Mouse (Mus musculus): ENCODE data around the gene Atg101.

Atg101 gene

GRCm38 (mm10) chr15:101286129-101286770, 2.2 kb downstream of the Atg101 start:
- peak; percentile 55 for DNase-seq (ENCODE audit: low spot score)

DNA sequence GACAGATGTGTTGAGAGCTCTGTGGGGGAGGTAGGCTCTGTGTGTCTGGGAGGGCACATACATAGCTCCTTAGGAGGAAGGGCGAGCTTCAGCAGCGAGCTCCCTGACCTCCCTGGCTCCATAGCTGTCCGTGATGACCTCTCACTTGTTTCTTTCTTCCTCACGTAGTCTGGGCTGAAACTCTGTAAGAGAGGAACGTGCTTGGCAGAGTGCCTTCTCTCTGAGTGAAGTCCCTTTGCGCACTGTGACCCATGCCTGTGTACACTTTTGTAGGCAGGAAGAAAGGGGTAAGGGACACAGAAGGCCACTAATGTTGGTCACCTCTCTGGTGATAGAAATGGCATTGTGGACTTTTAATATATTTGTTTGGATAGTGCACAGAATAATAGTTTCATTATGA, 3.3 kb downstream of the Atg101 start:
- no peak for DNase-seq (ENCODE audit: low spot score)

- DNase-seq (ENCODE audit: low spot score) = no peak
Measured at GRCm38 (mm10) chr15:101290354-101290753, 6.3 kb downstream of the Atg101 start.

GRCm38 (mm10) chr15:101292012-101292411, 7.9 kb downstream of the Atg101 start:
- DNase-seq (ENCODE audit: low spot score) = peak; percentile 46

DNA sequence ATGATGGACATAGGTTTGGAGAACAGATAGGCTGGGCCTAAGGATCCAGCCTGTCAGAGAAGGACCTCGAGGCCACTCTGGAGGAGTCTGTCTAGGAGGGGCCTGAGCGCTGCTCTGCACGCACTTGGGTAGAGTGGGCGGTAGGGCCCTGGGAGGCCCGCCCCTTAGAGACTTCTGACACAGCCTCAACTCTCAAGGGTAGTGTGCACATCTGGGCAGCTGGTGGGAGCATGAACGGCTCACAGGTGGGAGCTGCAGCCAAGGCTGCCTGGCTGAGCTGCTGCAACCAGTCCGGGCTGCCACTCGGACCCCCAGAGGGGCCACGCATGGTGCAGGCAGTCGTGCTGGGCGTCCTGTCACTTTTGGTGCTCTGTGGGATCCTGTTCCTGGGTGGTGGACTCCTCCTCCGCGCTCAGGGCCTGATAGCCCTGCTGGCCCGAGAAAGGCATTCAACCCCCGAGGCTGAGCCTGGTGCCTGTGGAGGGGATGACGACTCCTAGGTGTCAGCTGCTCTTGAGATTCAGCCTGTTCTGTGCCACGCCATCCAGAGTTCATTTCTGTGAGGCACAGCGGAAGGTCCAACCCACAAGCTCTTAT, 9.1 kb downstream of the Atg101 start, which contains the start of gene 6030408B16Rik:
Gene 6030408B16Rik, plus strand, starts transcription at position 188 of the 597 bp plus-strand sequence.
- no peak for DNase-seq (ENCODE audit: low spot score)

GRCm38 (mm10) chr15:101294028-101294894, 10.2 kb downstream of the Atg101 start:
- DNase-seq (ENCODE audit: low spot score) = no peak

DNA sequence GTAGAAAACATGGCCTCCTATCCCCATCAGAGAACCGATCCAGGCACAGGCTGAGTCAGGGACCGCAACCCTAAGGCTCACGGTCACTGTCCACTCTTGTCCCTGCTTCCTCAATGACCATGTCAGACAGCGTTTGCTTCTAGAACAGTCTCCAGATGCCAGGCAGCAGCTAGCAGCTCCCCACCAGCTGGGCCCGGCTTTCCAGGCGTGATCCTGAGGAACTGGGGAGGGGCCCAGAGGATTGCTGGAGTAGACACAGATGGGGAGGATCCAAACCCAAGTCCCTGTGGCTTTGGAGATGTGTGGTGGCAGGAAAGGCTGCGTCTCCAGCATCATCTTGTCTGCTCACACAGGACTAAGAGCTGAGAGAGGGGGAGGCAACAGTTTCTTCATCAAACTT, 11.0 kb downstream of the Atg101 start:
- no peak for DNase-seq (ENCODE audit: low spot score)

DNA sequence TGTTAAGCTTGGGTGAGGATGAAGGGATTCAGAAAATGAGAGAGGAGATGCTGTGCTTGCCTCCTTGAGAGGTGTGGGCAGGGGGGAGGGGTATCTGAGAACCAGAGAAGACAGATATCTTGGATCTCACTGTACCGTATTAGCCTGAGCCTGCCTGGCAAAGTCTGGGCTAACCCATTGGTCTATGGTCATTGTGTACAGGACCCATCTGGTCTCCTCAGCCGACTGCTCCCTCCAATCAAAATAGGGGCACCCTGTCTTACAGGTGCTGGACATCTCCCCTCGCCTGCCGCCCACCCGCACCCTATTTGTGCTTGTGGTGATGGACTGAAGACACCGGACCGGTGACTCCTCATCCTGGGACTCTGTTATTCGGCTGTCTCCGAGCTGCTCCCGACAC, 11.5 kb downstream of the Atg101 start:
- no peak for DNase-seq (ENCODE audit: low spot score)

DNA sequence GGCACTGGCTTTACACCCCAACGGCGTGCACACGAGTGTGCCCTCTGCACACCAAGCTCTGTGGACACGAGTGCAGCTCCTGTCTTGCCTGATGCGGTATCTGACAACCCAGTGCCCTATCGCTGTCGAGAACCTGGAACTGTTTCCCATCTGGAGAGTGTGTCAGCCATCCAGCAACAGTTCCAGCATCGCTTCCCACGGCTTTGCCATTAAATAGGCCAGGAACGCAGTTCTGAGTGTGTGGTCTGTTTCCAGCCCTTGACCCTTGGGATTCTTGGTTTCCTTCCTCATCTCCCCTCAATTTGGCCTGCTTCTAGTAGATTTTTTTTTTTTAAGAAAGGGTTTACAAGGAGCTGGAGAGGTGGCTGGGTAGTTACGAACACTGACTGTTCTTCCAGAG, 12.0 kb downstream of the Atg101 start:
- no peak for DNase-seq (ENCODE audit: low spot score)

- DNase-seq (ENCODE audit: low spot score) = no peak
Measured at GRCm38 (mm10) chr15:101297988-101298387, 13.9 kb downstream of the Atg101 start.

DNA sequence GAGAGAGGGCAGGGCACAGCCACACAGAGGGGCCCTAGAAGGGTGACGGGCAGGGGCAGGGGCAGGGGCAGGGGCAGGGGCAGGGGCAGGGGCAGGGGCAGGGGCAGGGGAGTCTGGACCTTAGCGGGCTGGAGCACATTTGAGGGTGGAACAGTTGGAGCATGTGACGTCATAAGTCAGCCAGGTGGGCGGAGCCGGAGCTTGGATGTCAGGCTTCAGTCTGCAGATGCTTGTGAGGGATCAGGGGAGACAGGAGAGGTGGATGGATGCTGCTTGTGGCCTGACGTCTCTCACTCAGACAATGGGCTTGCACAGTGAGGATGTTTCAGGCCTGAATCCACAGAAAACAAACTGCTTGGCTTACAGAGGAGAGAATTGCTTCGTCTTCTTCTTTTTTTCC, 14.5 kb downstream of the Atg101 start:
- DNase-seq (ENCODE audit: low spot score) = peak; percentile 56

GRCm38 (mm10) chr15:101299480-101299960, 15.4 kb downstream of the Atg101 start:
- no peak for DNase-seq (ENCODE audit: low spot score)

DNA sequence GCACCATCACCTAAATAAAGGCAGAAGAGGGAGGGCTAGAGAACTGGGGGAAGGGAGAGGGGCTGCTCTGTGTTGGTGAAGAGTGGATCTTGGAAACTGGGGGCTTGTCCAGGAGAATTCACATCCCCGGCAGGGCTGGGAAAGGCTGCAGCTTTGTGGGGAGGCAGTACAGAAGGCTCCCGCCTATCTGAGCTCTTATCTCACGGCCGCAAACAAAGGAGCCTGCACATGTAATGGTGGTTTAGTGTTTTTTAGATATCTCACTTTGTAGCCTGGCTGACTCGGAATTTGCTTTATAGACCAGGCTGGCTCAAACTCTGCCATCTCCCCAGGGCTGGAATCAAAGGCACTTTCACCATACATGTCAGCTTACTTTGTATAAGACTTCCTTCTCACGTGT, 16.1 kb downstream of the Atg101 start:
- no peak for DNase-seq (ENCODE audit: low spot score)

GRCm38 (mm10) chr15:101302201-101302600, 18.1 kb downstream of the Atg101 start:
- DNase-seq (ENCODE audit: low spot score) = no peak

GRCm38 (mm10) chr15:101303830-101304229, 19.8 kb downstream of the Atg101 start:
- no peak for DNase-seq (ENCODE audit: low spot score)

- no peak for DNase-seq (ENCODE audit: low spot score)
Measured at GRCm38 (mm10) chr15:101306459-101306858, 22.4 kb downstream of the Atg101 start.

GRCm38 (mm10) chr15:101308440-101309348, 24.6 kb downstream of the Atg101 start:
- no peak for DNase-seq (ENCODE audit: low spot score)

DNA sequence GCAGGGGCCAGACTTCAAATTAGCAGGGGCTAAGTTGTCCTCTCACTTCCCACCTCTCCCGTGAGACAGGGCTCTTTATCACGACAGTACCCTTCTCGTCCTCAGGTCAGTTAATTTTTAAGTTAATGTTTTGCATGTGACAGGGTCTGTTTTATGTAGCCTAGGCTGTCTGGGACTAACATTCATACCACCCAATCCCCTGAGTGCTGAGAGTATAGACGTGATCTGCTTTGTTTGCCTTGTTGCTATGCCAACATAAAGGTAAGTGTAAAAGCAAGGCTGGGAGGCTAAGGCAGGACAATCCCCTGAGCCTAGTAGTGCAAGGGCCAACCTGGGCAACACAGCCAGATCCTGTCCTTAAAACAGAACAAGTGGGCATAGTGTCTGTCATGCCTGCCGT, 25.4 kb downstream of the Atg101 start:
- peak; percentile 53 for DNase-seq (ENCODE audit: low spot score)

GRCm38 (mm10) chr15:101311087-101311770, 27.2 kb downstream of the Atg101 start:
- no peak for DNase-seq (ENCODE audit: low spot score)

DNA sequence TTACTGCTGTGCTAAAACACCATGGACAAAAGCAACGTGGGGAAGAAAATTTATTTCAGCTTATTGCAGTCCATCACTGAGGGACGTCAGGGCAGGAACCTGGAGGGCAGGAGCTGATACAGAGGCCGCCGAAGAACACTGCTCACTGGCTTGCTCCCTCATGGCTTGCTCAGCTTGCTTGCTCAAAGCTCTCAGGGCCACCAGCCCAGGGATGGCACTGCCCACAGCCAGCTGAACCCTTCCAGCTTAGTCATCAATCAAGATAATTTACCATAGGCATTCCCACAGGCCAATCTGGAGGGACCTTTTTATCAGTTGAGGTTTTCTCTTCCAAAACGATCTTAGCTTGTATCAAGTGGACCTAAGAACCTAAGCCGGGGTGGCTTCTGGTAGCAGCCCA, 27.9 kb downstream of the Atg101 start:
- no peak for DNase-seq (ENCODE audit: low spot score)

DNA sequence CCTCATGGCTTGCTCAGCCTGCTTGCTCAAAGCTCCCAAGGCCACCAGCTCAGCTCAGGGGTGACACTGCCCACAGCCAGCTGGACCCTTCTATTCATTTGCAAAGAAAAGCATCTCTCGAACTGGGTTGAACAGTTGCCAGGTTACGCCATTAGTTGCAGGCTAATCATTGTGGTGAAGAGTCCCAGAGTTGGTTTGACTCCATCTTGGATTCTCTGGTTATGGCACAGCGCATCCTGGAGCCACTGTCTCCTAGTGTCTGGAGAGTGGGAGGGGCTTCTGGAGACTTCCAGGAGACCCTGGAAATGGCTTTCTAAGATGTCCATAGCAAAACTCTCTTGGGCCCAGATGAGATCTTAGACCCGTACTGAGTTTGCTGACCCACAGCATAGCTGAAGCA, 31.3 kb downstream of the Atg101 start:
- no peak for DNase-seq (ENCODE audit: low spot score)
